Mouse (Mus musculus) mesoderm, embryonic 11.5 days (tissue): ENCODE data around the gene Aff1.

Experiments
- DNase-seq: peaks from one replicate; pipeline ENCODE4 v3.0.0-alpha.2; 2012; ENCODE audit warnings: low read depth, low spot score

Aff1 gene

DNA sequence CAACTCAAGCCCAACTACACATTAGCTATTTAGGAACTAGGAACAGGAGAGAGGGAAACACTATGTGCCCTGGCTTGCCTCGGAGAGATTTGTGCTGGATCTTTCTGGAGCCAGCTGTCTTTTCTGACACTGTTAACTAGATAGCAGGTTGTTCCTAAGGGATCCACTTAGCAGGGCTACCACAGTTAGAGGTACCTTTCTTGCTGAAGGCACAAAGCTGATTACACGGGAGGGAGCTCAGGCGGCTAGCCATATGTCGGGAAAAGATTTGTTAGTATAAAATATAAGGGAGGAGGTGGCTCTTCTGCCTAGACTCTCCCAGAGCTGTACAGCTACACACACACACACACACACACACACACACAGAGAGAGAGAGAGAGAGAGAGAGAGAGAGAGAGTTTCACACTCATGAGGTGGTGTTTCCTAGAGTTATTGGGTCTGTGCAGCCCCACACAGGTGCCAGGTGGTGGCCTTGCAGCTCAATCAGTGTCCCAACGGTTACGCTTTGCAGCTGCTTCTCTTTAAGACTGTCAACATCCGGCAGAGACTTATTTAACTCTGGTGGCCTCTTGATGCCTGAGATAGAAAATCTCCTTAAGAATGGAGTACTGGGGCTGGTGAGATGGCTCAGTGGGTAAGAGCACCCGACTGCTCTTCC, 34.2 kb downstream of the Aff1 start:
- DNase-seq, result no peak

DNA sequence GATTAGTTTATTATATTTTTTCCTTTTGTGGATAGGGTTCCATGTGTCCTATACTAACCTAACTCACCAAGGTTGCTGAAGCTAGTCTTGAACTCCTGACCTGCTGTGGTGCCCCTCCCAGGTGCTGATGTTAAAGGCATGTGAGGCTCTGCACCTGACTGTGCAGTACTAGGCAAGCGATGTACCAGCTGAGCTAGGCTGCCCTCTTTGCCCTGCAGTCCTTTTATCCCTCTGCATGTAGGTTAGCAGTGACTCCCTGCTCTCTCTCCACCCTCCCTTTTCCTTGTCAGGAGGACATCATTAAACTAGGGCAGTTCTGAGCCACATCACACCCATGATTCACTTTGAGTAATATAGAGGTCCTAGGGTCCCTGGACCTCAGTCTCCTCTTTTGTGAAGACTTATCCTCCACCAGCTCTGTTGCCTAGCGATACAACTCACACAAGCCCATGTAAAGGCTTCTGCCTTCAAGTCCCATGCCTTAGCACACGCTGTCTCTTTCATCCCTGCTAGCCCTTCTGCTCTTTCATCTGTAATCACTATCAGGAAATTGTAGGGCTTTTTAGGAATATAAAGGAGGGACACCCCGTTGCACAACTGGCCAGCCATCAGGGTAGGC, 35.7 kb downstream of the Aff1 start:
- no peak for DNase-seq

DNA sequence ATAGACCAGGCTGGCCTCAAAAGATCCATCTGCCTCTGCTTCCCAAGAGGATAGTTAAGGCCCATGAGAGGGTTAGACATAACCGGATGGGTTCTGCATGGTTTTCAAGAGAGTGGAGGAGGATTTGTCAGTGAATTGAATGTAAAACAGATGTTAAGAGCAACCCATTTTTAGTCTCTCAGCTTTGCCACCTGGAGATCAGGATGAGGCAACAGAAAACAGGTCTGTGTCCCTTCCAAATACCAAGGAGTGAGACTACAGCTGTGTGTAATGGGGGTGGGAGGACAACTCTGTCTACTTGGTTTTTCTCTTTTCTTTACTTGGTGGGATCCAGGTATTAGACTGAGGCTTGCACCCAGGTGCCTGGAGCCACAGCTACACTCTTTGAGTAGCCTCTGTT, 37.1 kb downstream of the Aff1 start:
- DNase-seq, result no peak

DNA sequence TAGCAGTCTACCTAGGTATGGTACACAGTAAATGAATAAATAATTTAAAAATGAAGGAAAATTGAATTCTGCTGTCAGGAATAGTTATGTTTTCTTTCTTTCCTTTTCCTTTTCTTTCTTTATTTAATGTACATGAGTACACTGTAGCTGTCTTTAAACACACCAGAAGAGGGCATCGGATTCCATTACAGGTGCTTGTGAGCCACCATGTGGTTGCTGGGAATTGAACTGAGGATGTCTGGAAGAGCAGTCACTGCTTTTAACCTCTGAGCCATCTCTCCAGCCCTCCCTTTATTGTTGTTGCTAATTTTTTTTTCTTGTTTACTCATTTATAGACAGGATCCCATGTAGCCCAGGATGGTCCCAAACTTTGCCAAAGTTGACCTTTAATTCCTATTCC, 38.0 kb downstream of the Aff1 start:
- DNase-seq, result no peak

DNA sequence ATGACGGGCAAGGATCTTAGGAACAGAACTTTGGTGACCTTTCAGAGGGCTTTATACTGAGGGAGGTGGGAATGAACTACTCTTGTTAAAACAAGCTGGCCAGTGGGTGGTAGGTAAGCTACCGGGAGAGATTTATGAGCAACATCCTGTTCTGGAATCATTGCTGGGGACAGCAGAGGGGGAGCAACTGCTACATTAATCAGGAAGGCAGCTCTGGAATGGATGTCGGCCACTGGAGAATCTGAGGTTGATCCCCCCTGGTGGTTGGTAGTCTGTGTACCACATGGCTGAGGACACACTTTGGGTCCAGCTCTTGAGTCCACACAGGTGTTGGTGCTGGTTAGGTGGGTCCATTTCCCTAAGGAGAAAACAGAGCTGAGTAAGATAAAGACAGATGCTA, 38.6 kb downstream of the Aff1 start:
- peak; percentile 80 for DNase-seq

DNA sequence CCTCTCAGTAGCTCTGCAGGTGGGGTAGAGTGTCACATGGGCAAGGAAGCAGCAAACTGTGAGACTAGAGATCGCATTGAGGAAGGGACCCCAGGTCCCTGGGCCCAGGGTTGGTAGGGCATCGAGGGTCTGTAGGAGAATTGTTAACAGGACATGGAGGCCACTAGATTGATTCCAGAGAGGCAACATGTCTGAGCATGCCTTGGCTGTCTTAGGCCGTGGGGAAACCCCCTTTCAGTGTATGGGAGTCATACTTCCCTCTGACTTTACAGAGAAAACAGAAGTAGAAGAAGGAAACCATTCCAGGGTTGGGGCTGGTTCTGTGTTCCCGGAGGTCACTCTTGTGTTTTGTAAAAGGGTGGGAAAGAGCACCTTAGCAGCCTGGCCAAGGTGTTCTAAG, 40.4 kb downstream of the Aff1 start:
- DNase-seq, result no peak

DNA sequence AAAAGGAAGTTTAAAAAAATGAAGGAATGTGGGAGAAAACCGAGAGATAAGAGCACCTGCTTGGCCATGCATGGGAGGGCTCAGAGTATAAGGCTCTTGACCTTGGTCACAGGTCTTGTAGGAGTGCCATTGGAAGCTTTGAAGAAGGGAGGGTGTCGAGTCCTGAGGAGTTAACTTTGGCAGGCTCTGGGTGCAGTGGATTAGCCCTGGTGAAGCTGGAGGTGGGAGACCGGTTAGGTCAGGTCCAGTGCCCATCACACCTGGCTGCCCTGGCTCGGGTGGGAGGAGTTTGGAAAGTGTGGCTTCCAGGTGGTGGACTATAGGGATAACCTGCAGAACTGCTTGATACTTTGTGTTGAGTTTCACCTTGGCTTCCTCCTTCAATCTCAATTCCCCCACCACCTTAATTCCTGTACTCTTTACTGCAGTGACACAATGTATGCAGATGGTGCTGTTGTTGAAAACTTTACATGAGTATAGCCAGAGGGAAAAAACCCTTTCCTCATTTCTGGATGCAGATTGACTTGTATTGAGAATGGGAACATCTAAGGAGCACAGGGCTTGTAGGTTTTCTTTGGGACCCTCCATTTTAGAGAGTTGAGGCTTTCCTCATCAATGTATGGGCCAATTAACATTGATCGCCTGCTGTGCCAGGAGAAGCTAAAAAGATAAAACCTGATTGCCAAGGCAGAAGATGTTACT, 43.4 kb downstream of the Aff1 start:
- no peak for DNase-seq

DNA sequence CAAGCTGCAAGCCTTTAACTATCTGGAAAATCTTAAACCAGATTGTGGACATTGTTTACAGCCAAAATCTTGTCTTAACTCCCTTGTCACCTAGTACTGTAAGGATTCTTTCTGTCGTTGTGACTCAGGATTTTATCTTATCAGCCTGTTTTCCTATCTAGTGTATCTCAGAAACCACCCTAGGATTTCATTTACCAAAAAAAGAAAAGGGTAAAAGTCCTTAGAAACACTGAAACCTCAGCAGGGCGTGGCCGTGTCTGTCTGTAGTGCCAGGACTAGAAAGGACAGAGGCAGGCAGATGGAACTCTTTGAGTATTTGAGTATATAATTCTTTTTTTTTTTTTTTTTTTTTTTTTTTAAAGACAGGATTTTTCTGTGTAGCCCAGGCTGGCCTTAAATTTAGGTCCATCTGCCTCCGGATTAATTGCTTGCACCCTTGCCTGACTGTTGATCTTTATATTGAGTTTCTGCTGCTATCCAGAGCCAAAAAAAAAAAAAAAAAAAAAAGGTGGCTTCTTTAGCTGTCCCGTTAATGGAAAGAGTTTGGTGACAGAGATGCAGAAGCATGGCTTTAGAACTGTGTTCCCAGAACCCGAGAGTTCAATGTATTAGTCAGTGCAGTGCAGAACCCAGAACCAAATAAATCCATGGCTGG, 44.5 kb downstream of the Aff1 start:
- DNase-seq, result no peak

DNA sequence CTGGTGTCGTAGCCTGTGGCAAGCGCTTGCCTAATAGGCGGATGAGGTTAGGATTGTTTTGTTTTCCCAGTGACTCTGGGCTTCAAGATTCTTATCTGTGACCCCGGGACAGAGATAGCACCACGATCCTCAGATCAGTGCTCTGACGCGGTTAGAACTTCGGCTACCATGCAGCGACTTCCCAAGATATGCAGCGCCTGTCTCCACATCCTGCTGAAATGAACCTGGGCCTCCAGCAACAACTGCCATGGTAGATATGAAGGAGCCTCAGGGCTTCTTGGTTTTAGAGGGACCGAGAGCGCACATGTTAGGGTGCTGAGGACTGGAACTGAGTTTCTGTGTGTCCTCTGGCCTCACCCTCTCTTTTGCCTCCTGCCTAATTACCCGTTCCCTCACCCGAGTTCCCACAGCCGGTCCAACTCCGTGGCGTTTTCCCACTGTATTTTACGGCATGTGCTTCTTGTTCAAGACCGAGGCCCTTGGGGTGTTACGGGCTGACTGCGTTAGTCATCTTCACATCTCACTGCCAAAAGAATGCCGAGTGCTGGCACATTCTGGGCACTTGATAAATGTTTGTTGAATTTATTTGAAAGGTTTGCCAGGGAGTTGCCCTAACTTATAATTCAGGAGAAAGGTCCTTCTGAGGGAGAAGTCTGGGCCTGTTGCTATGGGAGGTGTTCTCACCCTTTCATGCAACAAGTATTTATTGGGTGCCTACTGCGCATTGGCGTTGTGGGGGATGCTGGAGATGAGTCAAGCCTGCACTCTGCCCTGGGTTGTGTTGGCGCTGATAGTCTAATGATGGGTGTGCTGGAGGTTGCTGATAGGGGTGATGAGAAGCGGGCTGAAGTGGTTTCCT, 45.3 kb downstream of the Aff1 start:
- no peak for DNase-seq

DNA sequence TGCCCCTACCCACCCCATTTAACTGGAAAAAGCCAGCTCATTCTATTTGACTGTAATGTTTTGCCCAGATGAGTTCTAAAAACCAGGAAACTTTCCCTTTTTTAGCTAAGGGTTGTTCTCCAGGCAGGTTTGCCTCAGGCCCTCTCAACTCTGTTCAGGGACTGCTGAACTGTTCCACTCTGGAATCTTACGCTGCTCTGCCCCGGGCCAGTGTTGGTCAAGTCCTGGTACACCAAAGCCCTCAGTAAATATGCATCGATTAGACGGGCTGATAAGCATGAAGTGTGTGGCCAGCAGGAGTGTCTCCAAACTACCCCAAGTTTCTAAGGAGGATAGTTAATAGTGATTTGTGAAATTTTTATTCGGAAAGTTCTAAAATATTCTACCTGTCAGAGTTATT, 46.3 kb downstream of the Aff1 start:
- DNase-seq, result no peak

DNA sequence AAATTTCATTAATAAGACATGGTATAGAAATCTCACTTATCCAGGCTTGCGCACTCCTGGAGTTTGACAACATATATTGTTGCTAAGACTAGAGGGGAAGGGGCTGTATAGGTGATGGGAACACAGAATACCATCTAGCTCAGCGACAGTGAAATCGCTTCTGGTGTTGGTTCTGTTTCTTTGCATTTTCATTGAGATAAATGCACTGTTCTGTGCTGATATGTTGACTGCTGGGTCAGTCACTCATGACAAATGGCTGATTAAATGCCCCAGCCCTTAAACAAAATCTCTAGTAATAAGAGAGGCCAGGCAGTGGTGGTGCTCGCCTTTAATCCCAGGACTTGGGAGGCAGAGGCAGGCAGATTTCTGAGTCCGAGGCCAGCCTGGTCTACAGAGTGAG, 47.0 kb downstream of the Aff1 start:
- DNase-seq, result no peak

DNA sequence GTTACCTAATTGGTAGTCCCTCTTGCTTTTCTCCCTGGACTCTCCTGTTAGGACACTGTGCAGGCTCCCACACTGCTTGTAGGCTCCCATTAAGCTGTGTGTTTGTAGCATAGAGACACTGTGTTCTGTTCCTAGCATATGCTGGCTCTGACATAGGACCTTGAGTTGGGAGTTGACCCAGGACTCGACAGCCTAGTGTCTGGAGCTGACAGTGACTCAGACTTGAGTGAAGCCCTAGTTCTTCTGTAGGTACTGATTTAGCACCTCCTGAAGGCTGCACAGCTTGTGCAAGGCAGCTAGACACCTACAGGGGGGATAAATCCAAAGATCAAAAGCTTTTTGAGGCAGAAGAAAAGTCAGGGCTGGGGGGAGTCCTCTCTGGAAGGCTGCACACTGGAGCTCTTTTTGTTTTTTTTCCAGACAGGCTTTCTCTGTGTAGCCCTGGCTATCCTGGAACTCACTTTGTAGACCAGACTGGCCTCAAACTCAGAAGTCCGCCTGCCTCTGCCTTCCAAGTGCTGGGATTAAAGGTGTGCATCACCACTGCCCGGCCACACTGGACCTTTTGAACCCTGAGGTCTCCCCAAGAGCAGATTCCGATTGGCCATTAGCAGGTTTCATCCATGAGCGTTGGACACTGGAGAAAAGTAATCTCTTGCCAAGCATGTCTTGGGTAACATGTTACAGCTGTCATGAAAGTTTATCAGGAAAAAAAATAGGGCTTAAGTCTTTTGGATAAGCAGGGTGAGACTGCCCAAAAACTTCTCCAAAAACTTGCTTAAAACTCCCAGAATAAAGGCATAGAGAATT, 48.1 kb downstream of the Aff1 start:
- DNase-seq, result no peak

DNA sequence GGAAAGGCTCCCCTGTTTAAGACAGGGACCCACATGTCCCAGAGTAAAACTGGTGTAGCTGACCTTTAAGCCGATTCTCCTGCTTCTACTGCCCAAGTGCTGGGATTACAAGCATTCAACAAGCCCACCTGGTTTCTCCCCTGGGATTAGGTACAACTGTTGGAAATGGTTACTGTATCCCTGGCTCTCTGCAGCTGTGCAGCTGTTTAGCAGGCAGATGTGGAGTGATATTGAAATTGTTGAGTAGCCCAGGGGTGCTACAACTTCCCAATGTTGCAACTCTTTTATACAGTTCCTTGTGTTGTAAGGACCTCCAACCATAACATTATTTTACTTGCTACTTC, 48.7 kb downstream of the Aff1 start:
- no peak for DNase-seq

DNA sequence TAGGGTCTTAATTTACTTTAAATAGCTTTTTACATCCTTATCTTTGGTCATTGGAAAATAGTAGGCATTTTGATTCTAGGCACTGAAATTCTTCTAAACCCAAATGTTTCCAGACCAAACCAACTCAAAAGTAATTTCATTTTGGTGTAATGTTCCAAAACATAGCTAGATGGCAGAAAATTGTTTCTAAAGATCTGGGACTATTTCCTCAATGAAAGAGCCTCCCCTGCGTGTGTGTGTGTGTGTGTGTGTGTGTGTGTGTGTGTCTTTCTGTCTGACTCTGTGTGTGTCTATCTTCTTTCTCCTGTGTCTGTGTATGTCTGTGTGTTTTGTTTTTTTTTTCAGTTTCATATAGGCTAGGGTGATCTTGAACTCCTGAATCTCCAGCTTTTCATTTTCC, 49.3 kb downstream of the Aff1 start:
- no peak for DNase-seq

DNA sequence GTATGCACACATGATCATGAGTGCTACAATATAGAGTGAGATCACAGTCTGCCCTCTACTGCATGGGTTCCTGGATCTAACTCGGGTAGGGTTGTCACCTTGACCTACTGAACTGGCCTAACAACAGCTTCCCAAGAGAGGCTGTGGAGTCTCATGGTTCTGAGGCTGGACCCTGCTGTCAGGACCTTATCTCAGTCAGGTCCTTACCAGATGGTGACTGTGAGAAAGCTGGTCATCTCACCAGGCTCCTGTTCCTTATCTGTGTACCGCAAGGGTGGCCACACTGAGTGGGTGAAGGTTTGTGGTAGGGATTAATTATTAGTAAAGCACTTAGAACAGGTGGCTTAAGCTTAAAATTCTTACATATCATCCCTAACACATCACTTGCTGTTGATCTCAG, 49.8 kb downstream of the Aff1 start:
- no peak for DNase-seq

DNA sequence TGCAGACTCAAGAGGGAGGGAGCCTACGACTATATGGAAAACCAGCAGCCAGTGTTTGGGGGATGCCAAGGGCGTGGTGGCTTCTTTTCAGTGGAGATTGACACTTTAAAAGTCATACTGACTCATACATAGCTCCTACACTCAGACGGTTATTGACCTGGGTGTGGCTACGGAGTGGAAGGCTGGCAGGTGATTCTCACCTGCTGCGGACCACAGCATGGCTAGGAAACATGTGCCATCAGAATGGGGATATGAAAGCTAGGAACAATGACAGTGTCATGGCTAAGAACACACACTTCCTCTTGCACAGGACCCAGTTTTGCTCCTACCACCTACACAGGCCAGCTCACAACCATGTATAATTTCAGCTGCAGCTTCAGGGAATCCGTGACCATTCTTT, 52.4 kb downstream of the Aff1 start:
- no peak for DNase-seq

DNA sequence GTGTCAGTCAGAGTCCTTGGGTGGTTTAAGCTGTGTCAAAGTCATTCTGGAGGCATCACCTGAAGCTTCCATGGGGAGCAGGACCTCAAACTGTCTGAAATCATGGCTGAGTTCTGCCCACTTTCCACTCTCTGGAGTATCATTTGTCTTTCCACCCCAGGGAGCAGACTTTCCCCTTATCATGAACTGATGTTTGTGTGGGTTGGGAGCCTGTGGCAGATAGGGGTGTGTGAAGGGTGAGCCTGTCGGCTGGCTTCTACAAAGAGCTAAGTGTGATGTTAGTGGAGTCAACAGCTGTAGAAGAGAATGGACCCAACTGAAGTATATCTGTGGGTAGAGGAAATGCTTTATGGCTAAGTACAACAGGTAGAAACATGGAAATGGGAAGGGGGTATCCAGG, 53.5 kb downstream of the Aff1 start:
- no peak for DNase-seq

DNA sequence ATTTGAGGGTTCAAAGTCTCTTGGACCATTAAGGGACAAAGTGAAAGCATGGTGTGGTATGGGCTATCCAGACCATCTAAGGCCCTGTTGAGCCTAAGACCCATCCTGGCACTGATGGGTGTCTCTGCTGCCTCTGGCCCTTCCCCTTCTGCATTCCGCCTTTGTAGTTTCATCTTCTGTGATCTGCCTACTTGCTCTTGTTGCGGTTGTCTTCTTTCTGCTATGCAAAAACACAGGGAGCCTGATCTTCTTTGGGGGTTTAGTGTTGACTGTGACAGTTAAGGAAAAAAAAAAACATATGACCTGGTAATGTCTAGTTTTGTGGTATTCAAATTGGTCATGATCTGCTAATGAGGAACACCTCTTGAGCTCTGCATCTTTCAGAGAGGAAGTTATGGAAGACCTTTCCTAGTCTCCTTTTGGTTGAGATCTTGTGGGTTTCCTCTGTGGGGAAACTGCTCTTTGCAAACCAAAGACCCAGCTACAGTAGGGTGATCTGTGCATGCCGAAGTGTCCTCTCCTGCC, 54.4 kb downstream of the Aff1 start:
- no peak for DNase-seq

DNA sequence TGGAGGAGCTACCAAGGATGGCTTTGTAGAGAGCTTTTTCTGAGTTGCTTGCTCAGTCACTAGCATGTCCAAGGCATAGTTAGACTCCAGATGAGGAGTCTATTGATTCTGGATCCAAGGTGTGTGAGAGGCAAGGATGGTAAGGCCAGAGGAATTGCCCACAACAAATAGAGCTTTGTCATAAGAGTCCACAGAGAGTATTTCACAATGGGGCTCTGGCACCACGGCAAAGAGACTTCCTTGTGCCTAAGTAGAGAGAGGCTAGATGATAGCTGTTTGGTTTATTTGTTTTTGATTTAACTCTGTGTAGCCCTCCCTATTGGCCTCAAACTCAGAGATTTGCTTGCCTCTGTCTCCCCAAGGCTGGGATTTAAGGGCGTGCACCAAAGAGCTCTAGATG, 54.9 kb downstream of the Aff1 start:
- DNase-seq, result no peak

DNA sequence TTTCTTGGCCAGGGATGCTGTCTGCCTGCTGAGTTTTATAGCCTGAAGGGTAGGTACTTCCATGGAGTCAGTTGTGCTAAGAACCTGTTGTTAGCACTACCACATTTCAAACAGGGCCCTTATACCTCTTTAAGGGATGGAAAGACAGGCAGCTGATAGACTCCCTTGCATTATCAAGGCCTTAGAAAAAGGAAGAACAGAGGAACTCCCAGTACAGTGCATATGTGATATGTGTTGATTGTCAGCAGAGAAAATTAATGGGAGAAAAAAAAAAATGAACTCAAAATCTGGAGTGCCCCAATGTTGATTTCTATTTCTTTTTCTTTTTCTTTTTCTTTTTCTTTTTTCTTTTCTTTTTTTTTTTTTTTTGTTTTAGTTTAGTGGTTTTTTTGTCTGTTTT, 56.2 kb downstream of the Aff1 start:
- no peak for DNase-seq
